Mouse (Mus musculus) skeletal muscle tissue, adult 2 months (tissue): Measurements from ENCODE around the gene Zc3h12d.

Source experiments
- DNase-seq: peaks from one replicate; pipeline ENCODE4 v3.0.0-alpha.2; 2012; ENCODE audit warnings: low read depth, low spot score

Zc3h12d gene

DNA sequence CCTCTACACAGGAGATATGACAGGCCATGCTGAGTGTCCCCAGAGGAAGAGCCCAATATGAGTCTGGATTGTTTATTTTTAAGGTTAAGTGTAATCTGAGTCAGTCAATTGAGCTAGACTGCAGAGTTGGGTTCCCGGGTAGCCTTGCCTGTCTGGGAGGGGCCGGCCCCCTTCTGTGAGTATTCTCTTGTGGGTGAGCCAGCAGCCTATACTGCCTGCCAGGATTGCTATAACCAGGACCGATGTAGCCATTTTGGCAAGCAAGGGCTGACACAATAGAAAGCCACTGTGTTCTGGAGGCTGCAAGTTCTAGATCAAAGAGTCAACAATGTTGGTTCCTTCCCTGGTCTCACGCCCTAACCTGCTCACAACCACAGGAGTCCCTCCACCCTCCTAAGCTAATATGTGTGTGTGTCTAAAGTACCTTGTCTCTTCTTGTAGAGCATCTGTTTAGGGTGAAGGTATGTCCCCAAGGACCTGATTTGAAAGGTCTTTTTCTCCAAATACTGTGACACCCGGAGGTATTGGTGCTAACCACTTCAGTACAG lies 6.7 kb downstream of the Zc3h12d start:
- DNase-seq: no peak

DNA sequence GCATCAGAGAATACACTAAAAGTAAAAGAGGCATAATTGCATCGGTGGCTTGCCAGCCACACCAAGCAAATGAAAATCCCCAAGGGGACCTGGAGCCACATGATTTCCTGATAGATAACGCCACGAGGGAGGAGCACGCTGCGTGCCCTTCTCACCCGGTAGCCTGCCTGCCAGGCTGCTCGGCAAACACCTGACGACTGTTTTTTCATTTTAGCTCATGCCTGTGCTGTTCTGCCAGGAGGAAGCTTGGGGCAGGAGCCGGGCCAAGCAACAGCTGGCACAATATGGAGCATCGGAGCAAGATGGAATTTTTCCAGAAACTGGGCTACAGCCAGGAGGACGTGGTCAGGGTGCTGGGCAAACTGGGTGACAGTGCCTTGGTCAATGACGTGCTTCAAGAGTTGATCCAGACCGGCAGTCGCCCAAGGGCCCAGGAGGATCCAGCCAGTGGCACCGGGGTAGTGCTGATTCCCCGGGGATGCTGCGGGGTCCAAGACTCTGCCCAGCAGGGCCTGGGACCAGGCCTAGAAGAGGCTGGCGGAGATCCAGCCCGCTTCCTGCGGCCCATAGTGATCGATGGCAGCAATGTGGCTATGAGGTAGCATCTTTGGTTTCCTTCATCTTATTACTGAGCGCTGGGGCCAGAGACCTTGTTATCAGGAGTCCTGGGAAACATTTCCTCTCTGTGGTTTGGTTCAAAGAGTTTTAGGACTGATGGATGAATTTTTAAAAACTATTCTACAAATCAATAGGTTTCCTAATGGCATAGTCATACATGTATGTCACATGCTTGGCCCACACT lies 7.5 kb downstream of the Zc3h12d start:
- DNase-seq: peak; percentile 62

DNA sequence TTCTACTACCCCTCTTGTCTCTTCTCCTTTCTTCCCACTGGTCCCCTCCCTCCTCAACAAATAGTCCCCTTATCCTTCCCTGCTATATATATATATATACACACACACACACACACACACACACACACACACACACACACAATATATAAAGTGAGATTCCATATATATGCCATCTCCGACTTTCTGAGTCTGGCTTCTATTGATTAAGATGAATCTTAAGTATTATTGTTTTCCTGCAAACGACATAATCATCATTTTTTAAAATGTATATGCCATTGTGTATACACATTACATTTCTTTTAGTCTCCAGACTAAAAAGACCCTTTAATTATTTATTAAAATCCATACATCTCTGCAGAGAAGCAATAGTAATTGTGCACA lies 8.1 kb downstream of the Zc3h12d start:
- DNase-seq: no peak

DNA sequence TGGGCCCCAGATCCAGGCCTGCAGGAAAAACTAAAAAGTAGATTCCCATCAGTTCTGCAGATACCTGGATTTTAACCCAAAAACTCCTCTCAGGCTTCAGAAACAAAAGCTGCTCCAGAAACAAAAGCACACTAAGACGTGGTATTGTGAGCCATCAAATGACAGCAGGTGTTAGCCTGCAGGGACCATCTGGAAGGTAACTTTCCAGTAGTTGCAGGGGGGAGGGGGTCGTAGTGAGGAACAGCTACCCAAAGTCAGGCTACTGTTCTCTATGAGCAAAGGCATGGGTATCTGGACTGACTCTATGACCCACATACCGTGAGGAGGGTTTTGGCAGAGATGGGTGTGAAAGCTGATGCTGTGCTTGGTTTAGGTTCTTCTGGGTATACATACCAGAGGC lies 8.5 kb downstream of the Zc3h12d start:
- no peak for DNase-seq

DNA sequence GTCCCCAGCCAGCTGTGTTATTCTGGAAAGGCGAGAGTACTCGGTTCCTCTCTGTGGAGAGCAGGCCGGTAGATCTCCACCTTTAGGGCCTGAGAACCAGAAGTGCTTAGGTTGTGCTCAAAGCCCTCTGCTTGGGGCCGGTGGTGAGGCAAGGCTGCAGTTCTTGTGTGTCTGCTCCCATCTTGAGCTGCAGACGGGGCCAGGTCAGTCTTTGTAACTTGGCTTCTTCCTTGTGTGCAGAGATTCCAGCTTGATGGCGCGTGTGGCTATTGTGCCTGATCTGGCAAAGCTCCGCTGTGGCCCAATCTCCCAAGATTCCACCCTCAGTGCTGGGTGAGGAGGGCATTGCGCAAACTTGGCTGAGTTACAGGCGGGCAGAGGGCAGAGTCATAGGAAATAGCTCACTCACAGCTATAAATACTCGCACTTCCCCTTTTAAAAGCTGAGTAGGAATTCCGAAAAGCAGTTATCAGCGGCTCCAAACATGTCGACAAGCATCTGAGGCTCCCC lies 9.4 kb downstream of the Zc3h12d start:
- peak; percentile 77 for DNase-seq

DNA sequence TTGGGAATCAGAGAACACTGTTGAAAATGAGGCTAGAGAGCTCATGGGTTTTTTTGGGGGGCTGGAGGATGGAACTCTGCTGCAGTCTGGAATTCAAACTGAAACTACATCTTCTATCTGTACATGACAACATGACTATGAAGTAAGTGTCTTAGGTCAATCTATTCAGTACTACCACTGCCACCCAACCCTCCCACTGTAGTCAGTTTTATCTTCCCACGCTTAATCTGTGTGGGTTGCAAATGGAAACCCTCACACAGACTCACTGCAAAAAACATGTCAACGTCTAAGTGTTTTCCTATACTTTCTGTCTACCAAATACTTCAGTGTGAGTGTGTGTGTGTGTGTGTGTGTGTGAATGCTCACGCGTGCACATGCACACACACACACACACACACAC lies 10.9 kb downstream of the Zc3h12d start:
- no peak for DNase-seq

DNA sequence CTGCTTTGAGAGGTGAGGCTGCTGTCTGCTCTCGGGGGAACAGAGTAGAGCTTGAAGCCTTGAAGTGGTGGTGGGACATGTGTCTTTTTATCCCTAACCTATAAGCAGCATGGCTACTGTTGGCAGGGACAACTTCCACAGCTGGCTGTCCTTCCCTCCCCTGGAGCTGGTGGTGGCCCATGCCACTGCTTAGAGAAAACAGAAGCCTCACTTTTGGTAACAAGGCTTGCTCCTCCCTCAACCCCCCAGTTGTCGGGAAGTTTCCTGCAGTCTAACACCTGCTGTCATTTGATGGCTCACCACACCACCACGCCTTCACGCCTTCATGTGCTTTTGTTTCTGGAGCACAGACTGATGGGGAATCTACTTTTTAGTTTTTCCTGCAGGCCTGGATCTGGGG lies 11.9 kb downstream of the Zc3h12d start:
- no peak for DNase-seq

DNA sequence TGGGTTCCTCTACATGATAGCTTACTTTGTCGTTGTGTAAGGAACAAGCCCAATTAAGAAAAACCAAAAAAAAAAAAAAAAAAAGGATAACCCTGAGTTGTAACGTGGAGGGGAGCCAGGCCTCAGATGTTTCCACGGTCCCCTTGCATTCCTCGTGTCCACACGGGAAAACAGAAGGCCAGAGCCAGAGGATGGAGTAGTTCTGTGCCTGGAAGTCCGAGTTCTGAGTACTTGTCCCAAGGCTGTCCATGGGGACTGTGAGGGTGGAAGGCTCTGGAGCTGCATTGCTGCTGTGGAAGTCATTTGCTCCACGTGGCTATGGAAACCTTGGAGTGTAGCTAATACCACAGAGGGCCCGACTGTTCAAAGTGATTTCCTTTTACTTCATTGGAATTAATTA lies 12.9 kb downstream of the Zc3h12d start:
- peak; percentile 51 for DNase-seq

DNA sequence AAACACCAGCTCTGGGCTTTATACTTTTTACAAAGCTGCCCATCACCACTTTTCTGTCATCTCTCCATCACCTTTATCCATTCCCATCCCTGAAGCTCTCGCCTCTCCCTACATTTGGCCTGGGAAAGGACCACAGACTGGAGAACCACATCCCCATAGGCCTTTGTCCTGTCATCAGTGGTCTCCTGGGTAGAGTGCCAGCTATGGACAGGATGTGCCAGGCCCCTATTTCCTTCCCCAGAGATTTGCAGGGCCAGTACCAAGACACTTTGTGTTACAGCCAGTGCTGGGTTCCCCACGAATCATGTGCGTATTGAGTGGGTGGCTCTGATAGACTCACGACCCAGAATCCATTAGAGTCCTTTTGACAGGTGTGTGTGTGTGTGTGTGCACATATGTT lies 13.7 kb downstream of the Zc3h12d start:
- no peak for DNase-seq

DNA sequence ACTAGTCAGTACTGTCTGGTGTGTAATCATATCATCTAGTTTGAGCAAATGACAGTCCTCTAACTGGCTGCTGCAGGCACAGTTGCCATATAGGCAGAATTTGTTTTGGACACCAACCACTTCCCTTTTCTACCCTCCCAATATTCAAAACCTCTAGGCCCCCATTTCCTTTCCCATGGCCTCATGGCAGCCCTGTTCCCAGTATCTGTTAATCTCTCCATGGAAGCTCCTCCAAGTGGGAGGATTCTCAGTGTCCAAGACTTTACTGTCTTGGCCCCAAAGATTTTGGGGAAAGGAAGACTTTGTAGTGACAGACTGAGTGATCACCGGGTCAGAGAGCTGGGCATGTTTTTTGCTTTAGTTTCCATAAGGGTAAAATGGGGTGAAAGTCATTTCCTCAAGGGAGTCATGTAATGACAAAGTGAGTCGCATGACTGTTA lies 14.9 kb downstream of the Zc3h12d start:
- no peak for DNase-seq

DNA sequence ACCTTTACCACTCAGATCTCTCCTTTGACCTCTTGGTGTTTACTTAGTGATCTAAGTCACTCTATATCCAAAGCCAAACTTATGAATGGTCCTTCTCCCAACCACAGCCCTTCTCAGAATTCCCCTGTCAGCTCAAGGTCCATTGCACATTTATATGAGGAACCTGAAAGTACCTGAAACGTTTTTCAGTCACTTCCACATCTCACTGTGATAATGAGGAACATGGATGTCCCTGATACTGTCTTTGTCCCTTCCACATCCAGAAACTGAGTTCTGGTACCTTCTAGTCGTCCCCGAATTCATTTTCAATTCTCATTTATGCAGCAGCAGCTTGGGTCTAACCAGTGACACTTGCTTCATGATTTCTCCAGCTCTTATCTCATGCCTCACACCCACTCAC lies 19.6 kb downstream of the Zc3h12d start:
- DNase-seq: no peak

DNA sequence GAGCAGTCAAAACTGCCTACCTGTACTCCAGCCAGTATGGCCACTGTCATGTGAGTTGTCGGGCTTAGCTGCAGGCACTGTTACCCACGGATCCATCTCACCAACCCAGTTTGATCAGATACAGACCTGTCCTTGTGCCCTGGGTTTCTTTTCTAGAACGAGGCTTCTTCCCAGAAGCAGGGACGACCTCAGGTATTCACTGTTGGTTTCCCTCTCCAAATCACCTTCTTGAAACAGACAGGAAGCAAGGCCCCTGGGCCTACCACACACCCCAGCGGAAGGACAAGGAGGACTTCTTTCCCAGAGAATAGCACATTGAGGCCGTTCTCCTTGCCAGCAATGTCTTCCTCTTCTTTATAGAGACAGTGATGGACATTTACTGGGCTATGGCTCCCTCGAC lies 28.2 kb downstream of the Zc3h12d start:
- DNase-seq: no peak

DNA sequence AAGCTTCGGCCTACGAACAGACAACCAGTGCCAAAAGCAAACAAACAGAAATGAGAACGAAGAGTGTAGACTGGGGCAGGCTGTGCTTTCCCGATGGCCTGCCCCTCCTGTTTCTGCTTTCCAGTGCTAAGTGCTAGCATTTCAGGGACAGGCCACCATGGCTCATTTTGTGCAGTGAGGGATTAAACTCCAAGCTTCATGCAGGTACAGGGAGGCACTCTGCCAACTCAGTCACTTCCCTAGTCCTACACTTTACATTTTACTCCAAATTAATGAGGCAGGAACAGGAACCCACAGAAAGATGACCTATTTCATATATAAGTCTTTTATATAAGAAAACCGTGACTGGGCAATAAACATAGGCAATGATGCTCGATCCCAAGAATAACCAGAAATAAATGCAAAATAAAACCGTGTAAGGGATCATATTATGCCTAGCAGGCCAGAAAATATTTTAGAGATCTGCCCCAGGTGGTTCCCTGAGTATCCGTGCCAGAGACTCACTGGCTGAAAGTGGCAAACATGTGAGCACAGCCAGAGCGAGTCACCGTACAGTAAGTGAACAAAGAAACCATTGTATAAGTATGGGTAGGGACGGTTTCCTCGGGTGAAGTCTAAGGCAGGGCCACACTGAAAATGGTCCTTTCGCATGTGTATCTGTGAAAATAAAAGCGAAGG lies 29.1 kb downstream of the Zc3h12d start:
- DNase-seq: no peak

DNA sequence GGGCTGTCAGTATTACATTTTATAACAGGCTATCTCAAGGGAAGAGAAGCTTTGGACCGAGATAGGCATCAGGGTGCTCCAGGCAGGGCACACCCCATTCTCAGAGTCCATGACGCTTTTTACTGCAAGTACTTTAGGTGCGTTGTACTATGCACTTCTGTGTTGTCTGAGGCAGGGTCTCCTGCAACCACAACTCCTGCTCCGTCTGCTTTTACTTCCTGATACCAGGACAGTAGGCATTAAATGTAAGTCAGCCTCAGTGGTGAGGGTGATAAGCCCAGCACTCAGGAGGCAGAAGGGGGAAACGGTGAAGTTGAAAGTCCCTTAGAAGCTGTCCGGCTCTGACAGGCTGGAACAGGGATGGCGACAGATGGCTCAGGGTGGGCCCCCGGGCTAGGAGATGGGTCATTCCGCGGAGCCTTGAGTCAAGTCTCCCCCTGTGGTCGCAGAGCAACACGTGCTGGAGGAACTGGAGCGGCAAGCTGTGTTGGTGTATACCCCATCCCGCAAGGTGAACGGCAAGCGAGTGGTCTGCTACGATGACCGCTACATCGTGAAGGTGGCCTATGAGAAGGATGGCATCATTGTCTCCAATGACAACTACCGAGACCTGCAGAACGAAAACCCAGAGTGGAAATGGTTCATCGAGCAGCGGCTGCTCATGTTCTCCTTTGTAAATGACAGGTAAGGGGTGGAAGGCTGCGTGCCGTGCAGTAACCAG lies 29.8 kb downstream of the Zc3h12d start:
- DNase-seq: no peak

DNA sequence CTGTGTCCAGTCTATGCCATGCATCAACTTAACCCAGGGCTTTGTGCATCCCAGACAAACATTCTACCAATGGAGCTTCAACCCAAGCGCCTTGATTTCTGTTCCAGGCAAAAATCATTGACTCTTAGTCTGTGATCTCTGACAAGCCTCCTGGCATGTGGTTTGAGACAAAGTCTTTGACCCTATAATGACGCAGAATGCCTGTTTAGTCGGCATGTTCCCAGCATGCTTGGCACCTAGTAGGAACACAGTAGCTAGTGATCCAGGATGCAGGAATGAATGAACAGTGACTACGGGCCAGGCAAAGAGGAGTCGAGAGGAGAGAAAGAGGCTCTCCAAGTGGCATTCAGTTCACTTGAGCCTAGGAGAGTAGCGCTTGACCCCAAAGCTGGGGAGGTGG lies 31.1 kb downstream of the Zc3h12d start:
- no peak for DNase-seq

DNA sequence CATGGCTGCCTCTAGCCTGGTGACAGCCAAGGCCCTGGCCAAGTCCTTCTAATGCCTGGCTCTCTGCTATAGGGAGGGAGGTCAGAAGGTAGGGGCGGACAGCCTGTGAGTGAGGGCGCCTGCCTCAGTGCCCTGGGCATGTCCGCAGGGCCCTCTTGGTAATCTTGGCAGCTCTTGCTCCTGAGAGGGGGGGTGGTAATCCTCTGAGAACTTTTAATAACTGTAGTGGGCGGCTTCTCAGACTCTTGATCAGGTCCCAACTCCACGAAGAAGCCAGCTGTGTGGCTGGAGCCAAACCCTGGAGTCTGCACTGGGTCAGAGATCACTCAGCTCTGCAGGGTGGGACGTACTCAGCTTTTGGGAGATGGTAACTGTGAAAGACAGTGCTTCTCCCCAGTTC lies 31.9 kb downstream of the Zc3h12d start:
- no peak for DNase-seq

DNA sequence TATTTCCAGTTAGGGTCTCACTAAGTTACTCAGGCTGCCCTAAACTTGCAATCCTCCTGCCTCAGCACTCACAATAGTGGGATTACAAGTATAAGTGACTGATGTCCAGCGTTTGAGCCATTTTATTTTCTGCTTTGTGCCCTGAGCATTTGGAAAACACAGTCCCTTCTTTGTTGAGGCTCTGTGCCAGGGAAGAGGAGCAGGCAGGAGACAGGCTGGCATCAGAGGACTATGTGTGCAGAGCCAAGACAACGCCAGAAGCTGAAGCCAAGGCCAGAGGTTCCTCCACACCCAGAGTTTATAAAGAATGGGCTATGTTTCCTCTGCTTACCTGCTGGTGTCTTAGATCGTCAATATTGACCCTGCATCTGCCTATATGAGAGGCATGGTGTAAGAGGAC lies 32.5 kb downstream of the Zc3h12d start:
- DNase-seq: no peak

DNA sequence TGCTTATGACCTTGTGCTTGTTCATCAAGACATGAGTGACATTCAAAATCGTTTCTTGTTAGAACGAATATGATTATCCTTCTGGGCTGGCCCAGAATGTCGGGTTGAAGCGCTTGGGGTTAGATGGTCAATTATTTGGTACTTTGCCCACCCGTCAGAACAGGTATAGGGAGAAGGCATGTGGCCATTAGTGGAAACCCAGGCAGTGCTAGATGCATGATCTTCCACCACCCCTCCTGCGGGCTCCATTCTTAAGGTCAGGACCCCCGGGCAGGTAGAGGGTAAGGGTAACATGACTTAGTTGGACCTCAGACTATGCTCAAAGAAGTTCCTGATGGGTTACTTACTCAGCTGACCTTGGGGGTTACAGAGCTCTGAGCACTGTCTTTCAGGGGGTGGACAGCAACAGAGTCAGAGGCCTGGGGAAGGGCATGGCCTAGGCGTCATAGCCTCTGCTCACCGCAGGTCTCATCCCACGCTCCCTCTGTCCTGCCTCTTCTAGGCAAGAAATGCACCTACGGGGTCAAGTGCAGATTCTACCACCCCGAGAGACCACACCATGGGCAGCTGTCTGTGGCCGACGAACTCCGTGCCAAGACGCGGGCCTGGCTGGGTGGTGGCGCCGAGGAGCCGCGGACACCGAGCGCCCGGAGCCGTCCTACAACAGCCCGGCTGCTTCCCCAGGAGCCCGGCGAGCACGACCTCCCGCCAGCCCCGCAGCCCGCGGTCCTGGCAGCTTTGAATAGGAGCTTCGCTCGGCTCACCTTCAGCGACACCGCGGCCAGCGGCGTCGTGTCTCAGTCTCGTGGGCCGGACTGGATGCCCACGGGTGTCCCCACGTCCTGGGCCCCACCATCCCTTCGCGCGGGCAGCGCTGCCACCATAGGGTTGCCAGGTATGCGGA lies 34.7 kb downstream of the Zc3h12d start:
- DNase-seq: no peak

DNA sequence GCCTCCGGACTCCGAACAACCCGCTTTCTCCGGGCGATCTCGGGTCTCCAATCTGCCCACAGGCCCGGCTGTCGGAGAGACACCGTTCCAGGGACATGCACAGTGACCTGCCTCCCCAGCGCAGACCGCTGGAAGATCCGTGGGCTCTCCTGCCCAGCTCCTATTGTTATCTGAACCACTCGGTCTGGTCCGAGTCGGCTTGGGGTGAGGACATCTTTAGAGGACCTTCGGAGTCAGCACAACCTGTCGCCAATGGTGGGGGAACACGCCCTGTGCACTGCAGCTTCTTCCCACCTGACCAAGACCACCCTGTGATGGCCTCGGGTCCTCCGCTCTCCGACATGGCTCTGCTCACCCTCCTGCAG lies 35.4 kb downstream of the Zc3h12d start:
- DNase-seq: no peak

DNA sequence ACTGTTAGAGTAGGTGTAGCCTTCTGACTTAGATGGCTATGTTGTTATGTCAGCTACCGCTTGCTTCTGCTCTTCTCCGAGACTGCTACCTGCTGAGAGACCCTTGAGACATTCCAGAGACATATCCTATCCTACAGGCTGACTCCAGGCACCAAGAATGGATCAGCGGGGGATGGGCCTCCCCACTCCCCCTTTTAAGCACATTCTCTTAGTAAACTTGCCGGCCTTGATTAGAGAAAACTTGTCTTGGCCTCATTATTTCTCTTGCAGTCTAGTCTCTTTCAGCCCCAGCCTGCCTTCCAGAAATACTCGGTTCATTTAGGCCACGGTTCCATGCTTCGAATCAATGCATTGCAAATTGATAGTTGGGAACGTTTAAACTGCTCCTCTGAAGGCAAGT lies 37.5 kb downstream of the Zc3h12d start:
- DNase-seq: no peak
